Mouse (Mus musculus): ENCODE measurements around the gene Adamtsl3. TPM values are rescaled to one million over a fixed set of nuclear protein-coding genes. Genes with fewer than 3 reads are reported as not detected.

The Adamtsl3 gene
- polyA plus RNA-seq, 1 experiment from 2014 or later = not detected

- WGBS = 1% methylated on average over 34 of the region's 34 CpGs
- Histone ChIP-seq H3K4me1 (peaks cover 16% of the 10 kb centered on the region), H3K4me3 (peak overlapping the region; percentile 58), H3K27me3 (ENCODE audit: low read depth, poor library complexity, severe bottlenecking) (peaks cover 57% of the 10 kb centered on the region), H3K27ac (replicated peaks) (no peak overlapping the region), H3K36me3 (no peaks in the 10 kb centered on the region), H3K9me3 (replicated peaks) (no peaks in the 10 kb centered on the region)
- DNase-seq (ENCODE audit: low spot score) = no peak
These were observed 638 bp downstream of the Adamtsl3 start for GRCm38 (mm10) chr7:82336132-82336531.

- Histone ChIP-seq H3K9me3 (replicated peaks) (no peaks in the 10 kb centered on the region), H3K27ac (replicated peaks) (no peak overlapping the region), H3K4me3 (no peak overlapping the region), H3K4me1 (peaks cover 19% of the 10 kb centered on the region), H3K36me3 (no peaks in the 10 kb centered on the region), H3K27me3 (ENCODE audit: low read depth, poor library complexity, severe bottlenecking) (peaks cover 52% of the 10 kb centered on the region)
- no peak for DNase-seq (ENCODE audit: low spot score)
- 88% methylated on average over 9 of the region's 9 CpGs for WGBS
These were observed 2.6 kb downstream of the Adamtsl3 start for GRCm38 (mm10) chr7:82338121-82338520.

GRCm38 (mm10) chr7:82338532-82338931 lies 3.0 kb downstream of the Adamtsl3 start:
- Histone ChIP-seq H3K27me3 (ENCODE audit: low read depth, poor library complexity, severe bottlenecking) (peaks cover 49% of the 10 kb centered on the region), H3K9me3 (replicated peaks) (no peaks in the 10 kb centered on the region), H3K36me3 (no peaks in the 10 kb centered on the region), H3K27ac (replicated peaks) (no peak overlapping the region), H3K4me3 (no peak overlapping the region), H3K4me1 (peaks cover 19% of the 10 kb centered on the region)
- 85% methylated on average over 4 of the region's 4 CpGs for WGBS
- DNase-seq (ENCODE audit: low spot score) = no peak

- Histone ChIP-seq H3K27ac (replicated peaks) (no peak overlapping the region), H3K9me3 (replicated peaks) (no peaks in the 10 kb centered on the region), H3K4me3 (no peak overlapping the region), H3K4me1 (peaks cover 19% of the 10 kb centered on the region), H3K36me3 (no peaks in the 10 kb centered on the region), H3K27me3 (ENCODE audit: low read depth, poor library complexity, severe bottlenecking) (peaks cover 42% of the 10 kb centered on the region)
- WGBS = 51% methylated on average over 3 of the region's 3 CpGs
- DNase-seq (ENCODE audit: low spot score) = no peak
These were observed 3.7 kb downstream of the Adamtsl3 start for GRCm38 (mm10) chr7:82339214-82339613.

- Histone ChIP-seq H3K36me3 (no peaks in the 10 kb centered on the region), H3K4me1 (peaks cover 3% of the 10 kb centered on the region; the same call in 1 of the 2 replicates), H3K4me3 (no peak overlapping the region), H3K9me3 (replicated peaks) (no peaks in the 10 kb centered on the region), H3K27ac (replicated peaks) (no peak overlapping the region), H3K27me3 (ENCODE audit: low read depth, poor library complexity, severe bottlenecking) (peaks cover 20% of the 10 kb centered on the region)
- WGBS = 55% methylated on average over 8 of the region's 8 CpGs
- DNase-seq (ENCODE audit: low spot score) = no peak
These were observed 6.0 kb downstream of the Adamtsl3 start for GRCm38 (mm10) chr7:82341476-82341875.

- Histone ChIP-seq H3K4me1 (no peaks in the 10 kb centered on the region), H3K9me3 (replicated peaks) (no peaks in the 10 kb centered on the region), H3K27me3 (ENCODE audit: low read depth, poor library complexity, severe bottlenecking) (no peaks in the 10 kb centered on the region), H3K36me3 (no peaks in the 10 kb centered on the region), H3K27ac (replicated peaks) (no peak overlapping the region), H3K4me3 (no peak overlapping the region)
- DNase-seq (ENCODE audit: low spot score) = no peak
- WGBS = 92% methylated on average over 2 of the region's 2 CpGs
These were observed 11.2 kb downstream of the Adamtsl3 start for GRCm38 (mm10) chr7:82346706-82347105.

- Histone ChIP-seq H3K36me3 (no peaks in the 10 kb centered on the region), H3K9me3 (replicated peaks) (no peaks in the 10 kb centered on the region), H3K4me1 (peaks cover 6% of the 10 kb centered on the region), H3K4me3 (no peak overlapping the region), H3K27me3 (ENCODE audit: low read depth, poor library complexity, severe bottlenecking) (no peaks in the 10 kb centered on the region), H3K27ac (replicated peaks) (no peak overlapping the region)
- DNase-seq (ENCODE audit: low spot score) = no peak
- WGBS = 84% methylated on average over 7 of the region's 7 CpGs
These were observed 14.3 kb downstream of the Adamtsl3 start for GRCm38 (mm10) chr7:82349796-82350195.

- Histone ChIP-seq H3K27me3 (ENCODE audit: low read depth, poor library complexity, severe bottlenecking) (no peaks in the 10 kb centered on the region), H3K9me3 (replicated peaks) (no peaks in the 10 kb centered on the region), H3K4me1 (peaks cover 6% of the 10 kb centered on the region), H3K4me3 (no peak overlapping the region), H3K27ac (replicated peaks) (no peak overlapping the region), H3K36me3 (no peaks in the 10 kb centered on the region)
- no peak for DNase-seq (ENCODE audit: low spot score)
- WGBS = 85% methylated on average over 3 of the region's 3 CpGs
These were observed 14.9 kb downstream of the Adamtsl3 start for GRCm38 (mm10) chr7:82350421-82350820.

GRCm38 (mm10) chr7:82359146-82359545 lies 23.7 kb downstream of the Adamtsl3 start:
- Histone ChIP-seq H3K4me1 (no peaks in the 10 kb centered on the region), H3K27me3 (ENCODE audit: low read depth, poor library complexity, severe bottlenecking) (no peaks in the 10 kb centered on the region), H3K9me3 (replicated peaks) (no peaks in the 10 kb centered on the region), H3K4me3 (no peak overlapping the region), H3K36me3 (no peaks in the 10 kb centered on the region), H3K27ac (replicated peaks) (no peak overlapping the region)
- 90% methylated on average over 5 of the region's 5 CpGs for WGBS
- DNase-seq (ENCODE audit: low spot score) = no peak

GRCm38 (mm10) chr7:82359674-82360073 lies 24.2 kb downstream of the Adamtsl3 start:
- H3K27ac ChIP-seq (replicated peaks) = no peak overlapping the region
- H3K36me3 ChIP-seq = no peaks in the 10 kb centered on the region
- no peaks in the 10 kb centered on the region for H3K9me3 ChIP-seq (replicated peaks)
- no peak overlapping the region for H3K4me3 ChIP-seq
- DNase-seq (ENCODE audit: low spot score) = no peak
- no peaks in the 10 kb centered on the region for H3K27me3 ChIP-seq (ENCODE audit: low read depth, poor library complexity, severe bottlenecking)
- no peaks in the 10 kb centered on the region for H3K4me1 ChIP-seq
- WGBS = 72% methylated on average over 5 of the region's 5 CpGs

GRCm38 (mm10) chr7:82360186-82360585 lies 24.7 kb downstream of the Adamtsl3 start:
- 91% methylated on average over 4 of the region's 4 CpGs for WGBS
- no peak for DNase-seq (ENCODE audit: low spot score)
- Histone ChIP-seq H3K36me3 (no peaks in the 10 kb centered on the region), H3K4me1 (no peaks in the 10 kb centered on the region), H3K4me3 (no peak overlapping the region), H3K9me3 (replicated peaks) (no peaks in the 10 kb centered on the region), H3K27ac (replicated peaks) (no peak overlapping the region), H3K27me3 (ENCODE audit: low read depth, poor library complexity, severe bottlenecking) (no peaks in the 10 kb centered on the region)

- no peaks in the 10 kb centered on the region for H3K9me3 ChIP-seq (replicated peaks)
- no peaks in the 10 kb centered on the region for H3K36me3 ChIP-seq
- WGBS = 81% methylated on average over 5 of the region's 5 CpGs
- no peak overlapping the region for H3K4me3 ChIP-seq
- DNase-seq (ENCODE audit: low spot score) = no peak
- no peaks in the 10 kb centered on the region for H3K27me3 ChIP-seq (ENCODE audit: low read depth, poor library complexity, severe bottlenecking)
- H3K27ac ChIP-seq (replicated peaks) = no peak overlapping the region
- no peaks in the 10 kb centered on the region for H3K4me1 ChIP-seq
These were observed 25.6 kb downstream of the Adamtsl3 start for GRCm38 (mm10) chr7:82361127-82361526.

GRCm38 (mm10) chr7:82364567-82364966 lies 29.1 kb downstream of the Adamtsl3 start:
- Histone ChIP-seq H3K36me3 (no peaks in the 10 kb centered on the region), H3K4me1 (no peaks in the 10 kb centered on the region), H3K9me3 (replicated peaks) (no peaks in the 10 kb centered on the region), H3K27me3 (ENCODE audit: low read depth, poor library complexity, severe bottlenecking) (no peaks in the 10 kb centered on the region), H3K27ac (replicated peaks) (no peak overlapping the region), H3K4me3 (no peak overlapping the region)
- 91% methylated on average over 3 of the region's 3 CpGs for WGBS
- no peak for DNase-seq (ENCODE audit: low spot score)

- Histone ChIP-seq H3K36me3 (no peaks in the 10 kb centered on the region), H3K9me3 (replicated peaks) (no peaks in the 10 kb centered on the region), H3K27ac (replicated peaks) (no peak overlapping the region), H3K27me3 (ENCODE audit: low read depth, poor library complexity, severe bottlenecking) (no peaks in the 10 kb centered on the region), H3K4me3 (no peak overlapping the region), H3K4me1 (no peaks in the 10 kb centered on the region)
- 72% methylated on average over 4 of the region's 4 CpGs for WGBS
- no peak for DNase-seq (ENCODE audit: low spot score)
These were observed 30.6 kb downstream of the Adamtsl3 start for GRCm38 (mm10) chr7:82366056-82366455.

Measured in midbrain, embryonic 10.5 days (tissue).